Mouse (Mus musculus): ENCODE data around the gene Cux2. TPM values are rescaled to one million over a fixed set of nuclear protein-coding genes. Genes with fewer than 3 reads are reported as not detected.

Gene Cux2
- total and polyA plus RNA-seq, 3 experiments = 0.11 TPM; not detected in 2

DNA sequence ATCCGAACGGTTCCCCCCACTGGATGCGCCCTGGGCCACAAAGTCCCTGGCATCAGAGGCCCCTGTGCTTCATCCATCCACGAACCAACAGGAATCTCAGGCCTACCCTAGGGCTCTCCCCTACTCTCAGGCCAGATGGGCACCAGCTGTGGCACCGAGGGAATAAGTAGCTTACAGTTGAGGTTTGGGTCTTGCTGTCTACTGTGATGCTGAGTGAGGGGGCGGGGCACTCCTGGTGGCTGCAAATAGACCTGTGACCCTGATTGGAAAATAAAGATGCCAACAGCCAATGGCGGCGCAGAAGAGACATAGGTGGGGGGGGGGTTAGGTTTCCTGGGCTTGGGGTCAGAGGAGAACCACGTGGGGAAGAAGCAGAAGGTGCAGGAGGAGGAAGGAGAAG, 38.6 kb downstream of the Cux2 start:
- no peaks in the 10 kb centered on the region for H3K4me1 ChIP-seq (ENCODE audit: insufficient read depth, low read depth, low read length)
- H3K4me3 ChIP-seq (ENCODE audit: low read depth, low read length) = no peak overlapping the region
- H3K9me3 ChIP-seq (replicated peaks) = no peaks in the 10 kb centered on the region
- no peaks in the 10 kb centered on the region for H3K36me3 ChIP-seq (replicated peaks)
- ATAC-seq (ENCODE audit: extremely low read depth, insufficient number of reproducible peaks, low FRiP score, poor library complexity, severe bottlenecking) (no peak), DNase-seq (ENCODE audit: low spot score) (no peak)
- peaks cover 3% of the 10 kb centered on the region; the same call in 1 of the 2 replicates for H3K27me3 ChIP-seq (ENCODE audit: insufficient read depth, low read length)
- TF ChIP-seq TAL1 (conservative IDR thresholded peaks at IDR 0.05; ENCODE audit: low read depth, low read length) = no peak
- no peak for TF ChIP-seq GATA1 (IDR thresholded peaks at IDR 0.05; ENCODE audit: borderline replicate concordance, low read length)
- no peak for TF ChIP-seq GATA2 (IDR thresholded peaks at IDR 0.05; ENCODE audit: borderline replicate concordance, low read depth, low read length)
- no peak for TF ChIP-seq POLR2AphosphoS5 (IDR thresholded peaks at IDR 0.05; ENCODE audit: insufficient replicate concordance, low read depth, low read length)
- TF ChIP-seq CTCF (IDR thresholded peaks at IDR 0.05; ENCODE audit: low read depth, low read length) = no peak

- Histone ChIP-seq H3K4me1 (ENCODE audit: insufficient read depth, low read depth, low read length) (no peaks in the 10 kb centered on the region), H3K4me3 (ENCODE audit: low read depth, low read length) (no peak overlapping the region), H3K9me3 (replicated peaks) (no peaks in the 10 kb centered on the region), H3K27me3 (ENCODE audit: insufficient read depth, low read length) (peaks cover 2% of the 10 kb centered on the region; the same call in 1 of the 2 replicates), H3K36me3 (replicated peaks) (no peaks in the 10 kb centered on the region)
- no peak for DNase-seq (ENCODE audit: low spot score)
- TF ChIP-seq CTCF (IDR thresholded peaks at IDR 0.05; ENCODE audit: low read depth, low read length) = no peak
- TF ChIP-seq POLR2AphosphoS5 (IDR thresholded peaks at IDR 0.05; ENCODE audit: insufficient replicate concordance, low read depth, low read length) = no peak
- no peak for ATAC-seq (ENCODE audit: extremely low read depth, insufficient number of reproducible peaks, low FRiP score, poor library complexity, severe bottlenecking)
Observed at GRCm38 (mm10) chr5:122007946-122008441, 41.9 kb downstream of the Cux2 start.

DNA sequence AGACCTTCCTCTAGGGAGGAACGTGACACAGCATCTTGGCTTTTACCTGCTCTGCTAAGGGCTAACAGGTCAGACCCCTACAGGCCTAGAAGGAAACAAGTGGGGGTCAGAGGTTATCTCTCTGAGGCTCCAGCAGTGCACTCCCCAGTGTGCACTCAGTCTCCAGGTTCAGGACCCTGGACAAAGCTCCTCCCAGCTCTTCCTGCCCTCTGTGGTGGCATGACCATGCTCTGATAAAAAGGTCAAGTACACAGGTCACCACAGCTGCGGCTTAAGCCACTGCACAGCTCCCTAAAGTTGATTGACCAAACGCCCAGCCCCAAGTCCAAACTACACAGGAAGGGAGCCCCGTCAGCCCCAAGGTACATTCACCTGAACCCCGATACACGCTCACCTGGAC, 46.4 kb downstream of the Cux2 start:
- Histone ChIP-seq H3K9me3 (replicated peaks) (no peaks in the 10 kb centered on the region), H3K4me1 (ENCODE audit: insufficient read depth, low read depth, low read length) (peaks cover 5% of the 10 kb centered on the region; the same call in 1 of the 2 replicates), H3K27me3 (ENCODE audit: insufficient read depth, low read length) (no peaks in the 10 kb centered on the region; the same call in 1 of the 2 replicates), H3K4me3 (ENCODE audit: low read depth, low read length) (no peak overlapping the region), H3K36me3 (replicated peaks) (no peaks in the 10 kb centered on the region)
- ATAC-seq (ENCODE audit: extremely low read depth, insufficient number of reproducible peaks, low FRiP score, poor library complexity, severe bottlenecking) (no peak), DNase-seq (ENCODE audit: low spot score) (no peak)
- TF ChIP-seq GATA1 (IDR thresholded peaks at IDR 0.05; ENCODE audit: borderline replicate concordance, low read length) = no peak
- no peak for TF ChIP-seq GATA2 (IDR thresholded peaks at IDR 0.05; ENCODE audit: borderline replicate concordance, low read depth, low read length)
- no peak for TF ChIP-seq CTCF (IDR thresholded peaks at IDR 0.05; ENCODE audit: low read depth, low read length)
- no peak for TF ChIP-seq TAL1 (conservative IDR thresholded peaks at IDR 0.05; ENCODE audit: low read depth, low read length)
- no peak for TF ChIP-seq POLR2AphosphoS5 (IDR thresholded peaks at IDR 0.05; ENCODE audit: insufficient replicate concordance, low read depth, low read length)

- Histone ChIP-seq H3K36me3 (replicated peaks) (no peaks in the 10 kb centered on the region), H3K4me3 (ENCODE audit: low read depth, low read length) (no peak overlapping the region), H3K4me1 (ENCODE audit: insufficient read depth, low read depth, low read length) (peaks cover 5% of the 10 kb centered on the region; the same call in 1 of the 2 replicates), H3K27me3 (ENCODE audit: insufficient read depth, low read length) (peaks cover 6% of the 10 kb centered on the region; the same call in 1 of the 2 replicates), H3K9me3 (replicated peaks) (no peaks in the 10 kb centered on the region)
- TF ChIP-seq POLR2AphosphoS5 (IDR thresholded peaks at IDR 0.05; ENCODE audit: insufficient replicate concordance, low read depth, low read length) (no peak), GATA1 (IDR thresholded peaks at IDR 0.05; ENCODE audit: borderline replicate concordance, low read length) (no peak), GATA2 (IDR thresholded peaks at IDR 0.05; ENCODE audit: borderline replicate concordance, low read depth, low read length) (no peak), CTCF (IDR thresholded peaks at IDR 0.05; ENCODE audit: low read depth, low read length) (no peak), TAL1 (conservative IDR thresholded peaks at IDR 0.05; ENCODE audit: low read depth, low read length) (no peak)
- DNase-seq (ENCODE audit: low spot score) (no peak), ATAC-seq (ENCODE audit: extremely low read depth, insufficient number of reproducible peaks, low FRiP score, poor library complexity, severe bottlenecking) (no peak)
Observed at GRCm38 (mm10) chr5:122002148-122002547, 47.8 kb downstream of the Cux2 start.

DNA sequence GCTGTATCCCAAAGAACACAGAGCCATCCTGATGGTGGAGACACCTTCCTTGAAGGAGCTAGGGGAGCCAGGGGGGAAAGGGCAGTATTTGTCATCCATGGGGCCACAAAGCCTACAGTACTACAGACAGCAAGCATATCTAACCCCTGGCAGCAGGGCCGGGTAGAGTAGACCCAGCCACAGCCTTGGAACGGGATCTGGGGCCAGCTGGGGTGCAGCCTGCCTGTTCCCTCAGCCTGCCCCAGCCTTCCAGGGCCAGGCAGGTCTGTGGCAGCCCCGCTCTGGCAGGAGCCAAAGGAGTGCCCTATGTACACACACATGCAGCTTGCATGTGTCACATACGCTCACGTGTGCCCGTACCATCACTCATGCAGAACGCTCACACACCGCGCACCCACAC, 48.6 kb downstream of the Cux2 start:
- DNase-seq (ENCODE audit: low spot score) = no peak
- ATAC-seq (ENCODE audit: extremely low read depth, insufficient number of reproducible peaks, low FRiP score, poor library complexity, severe bottlenecking) = no peak
- TF ChIP-seq GATA1 (IDR thresholded peaks at IDR 0.05; ENCODE audit: borderline replicate concordance, low read length) = no peak
- TF ChIP-seq TAL1 (conservative IDR thresholded peaks at IDR 0.05; ENCODE audit: low read depth, low read length) = no peak
- TF ChIP-seq GATA2 (IDR thresholded peaks at IDR 0.05; ENCODE audit: borderline replicate concordance, low read depth, low read length) = no peak
- no peak for TF ChIP-seq CTCF (IDR thresholded peaks at IDR 0.05; ENCODE audit: low read depth, low read length)
- TF ChIP-seq POLR2AphosphoS5 (IDR thresholded peaks at IDR 0.05; ENCODE audit: insufficient replicate concordance, low read depth, low read length) = no peak
- peaks cover 5% of the 10 kb centered on the region; the same call in 1 of the 2 replicates for H3K4me1 ChIP-seq (ENCODE audit: insufficient read depth, low read depth, low read length)
- no peaks in the 10 kb centered on the region for H3K36me3 ChIP-seq (replicated peaks)
- no peaks in the 10 kb centered on the region for H3K9me3 ChIP-seq (replicated peaks)
- peaks cover 9% of the 10 kb centered on the region; the same call in 1 of the 2 replicates for H3K27me3 ChIP-seq (ENCODE audit: insufficient read depth, low read length)
- no peak overlapping the region for H3K4me3 ChIP-seq (ENCODE audit: low read depth, low read length)

- Histone ChIP-seq H3K9me3 (replicated peaks) (no peaks in the 10 kb centered on the region), H3K4me1 (ENCODE audit: insufficient read depth, low read depth, low read length) (peaks cover 5% of the 10 kb centered on the region; the same call in 1 of the 2 replicates), H3K27me3 (ENCODE audit: insufficient read depth, low read length) (peaks cover 9% of the 10 kb centered on the region; the same call in 1 of the 2 replicates), H3K36me3 (replicated peaks) (no peaks in the 10 kb centered on the region), H3K4me3 (ENCODE audit: low read depth, low read length) (no peak overlapping the region)
- TF ChIP-seq CTCF (IDR thresholded peaks at IDR 0.05; ENCODE audit: low read depth, low read length) (no peak), GATA2 (IDR thresholded peaks at IDR 0.05; ENCODE audit: borderline replicate concordance, low read depth, low read length) (no peak), POLR2AphosphoS5 (IDR thresholded peaks at IDR 0.05; ENCODE audit: insufficient replicate concordance, low read depth, low read length) (no peak), GATA1 (IDR thresholded peaks at IDR 0.05; ENCODE audit: borderline replicate concordance, low read length) (no peak), TAL1 (conservative IDR thresholded peaks at IDR 0.05; ENCODE audit: low read depth, low read length) (no peak)
- no peak for ATAC-seq (ENCODE audit: extremely low read depth, insufficient number of reproducible peaks, low FRiP score, poor library complexity, severe bottlenecking)
- no peak for DNase-seq (ENCODE audit: low spot score)
Observed at GRCm38 (mm10) chr5:122000381-122000780, 49.5 kb downstream of the Cux2 start.

All from G1E (cell line).